8 mouse cellular contexts compared by ENCODE assay signal in the genomic region with DNA sequence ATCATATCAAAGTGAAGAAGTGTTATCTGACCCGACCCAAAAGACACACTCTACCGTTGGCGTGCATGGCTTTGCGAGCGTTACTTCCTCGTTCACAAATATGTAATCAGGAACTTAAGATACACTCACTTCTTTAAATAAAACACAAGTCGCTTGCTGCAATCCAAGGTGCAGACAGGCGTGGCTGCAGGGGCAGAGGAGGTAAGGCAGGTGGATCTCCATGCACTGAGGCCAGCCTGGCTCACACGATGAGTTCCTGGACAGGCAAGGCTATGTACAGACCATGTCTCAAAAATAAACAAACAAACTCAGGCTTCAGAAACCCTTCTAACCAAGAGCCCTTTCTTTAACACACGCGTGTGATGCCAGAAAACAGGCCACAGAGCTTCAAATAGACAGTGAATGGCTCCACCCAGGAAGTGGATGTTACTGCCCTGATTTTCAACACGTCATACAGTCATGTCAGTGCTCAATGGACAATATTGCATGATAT. TPM values are rescaled to one million over a fixed set of nuclear protein-coding genes. Genes with fewer than 3 reads are reported as not detected.
DNase-seq lines count a peak whose midpoint lies in the region; ATAC-seq and TF ChIP-seq lines count a peak whose summit lies in the region.

No protein-coding gene starts in this region.

- H3K9ac ChIP-seq in heart, embryonic 15.5 days = 0 out of 2 replicates have a peak overlapping the region, but pooled peaks have one; percentile 17
- no peak overlapping the region for H3K9ac ChIP-seq in liver, embryonic 16.5 days (ENCODE audit: low read depth, low read length)

- peak overlapping the region; percentile 68; the same call in 1 of the 2 replicates for H3K27ac ChIP-seq in thymus, adult 2 months (ENCODE audit: control insufficient read depth, insufficient read depth, low read length)
- peak overlapping the region; percentile 88 for H3K27ac ChIP-seq in heart, embryonic 15.5 days
- H3K27ac ChIP-seq in liver, embryonic 16.5 days (ENCODE audit: low read length) = 0 out of 2 replicates have a peak overlapping the region, but pooled peaks have one; percentile 43

- TF ChIP-seq POLR2A in thymus, adult 2 months (IDR thresholded peaks at IDR 0.05; ENCODE audit: control insufficient read depth, extremely low read depth, insufficient read depth, low read length, poor library complexity) = no peak

- no peak for ATAC-seq in heart, embryonic 15.5 days (replicated peaks; ENCODE audit: insufficient number of reproducible peaks, insufficient read depth, low FRiP score, low read depth)
- no peak for ATAC-seq in liver, embryonic 16.5 days (ENCODE audit: low read depth)
- ATAC-seq in cerebellum, adult (ENCODE audit: insufficient number of reproducible peaks, low FRiP score, low TSS enrichment) = no peak

- TF ChIP-seq CTCF in thymus, adult 2 months (IDR thresholded peaks at IDR 0.05; ENCODE audit: borderline replicate concordance, control insufficient read depth, extremely low read depth, insufficient read depth, low read length, poor library complexity) = no peak

- H3K9me3 ChIP-seq in heart, embryonic 15.5 days (replicated peaks) = no peaks in the 10 kb centered on the region
- no peaks in the 10 kb centered on the region for H3K9me3 ChIP-seq in liver, embryonic 16.5 days (replicated peaks; ENCODE audit: control insufficient read depth, low read length)

- no peak for DNase-seq in thymus, adult 2 months
- DNase-seq in thymus, adult 18-20 months = no peak
- peak; percentile 40 to 56 for DNase-seq in spleen, adult 18-20 months
- no peak for DNase-seq in embryo, embryonic 11 days
- DNase-seq in adrenal gland, postnatal 14 days = no peak

- no peak overlapping the region for H3K4me3 ChIP-seq in thymus, adult 2 months (ENCODE audit: control insufficient read depth, insufficient read depth, low read length)
- H3K4me3 ChIP-seq in heart, embryonic 15.5 days = peak overlapping the region; percentile 83
- peak overlapping the region; percentile 78 for H3K4me3 ChIP-seq in liver, embryonic 16.5 days (ENCODE audit: low read depth, low read length)

- no peaks in the 10 kb centered on the region for H3K36me3 ChIP-seq in thymus, adult 2 months (ENCODE audit: control insufficient read depth, insufficient read depth, low read length)
- H3K36me3 ChIP-seq in heart, embryonic 15.5 days = no peaks in the 10 kb centered on the region
- H3K36me3 ChIP-seq in liver, embryonic 16.5 days (ENCODE audit: control insufficient read depth, insufficient read depth) = no peaks in the 10 kb centered on the region

- no peaks in the 10 kb centered on the region for H3K27me3 ChIP-seq in thymus, adult 2 months (ENCODE audit: control insufficient read depth, insufficient read depth, low read length)
- H3K27me3 ChIP-seq in heart, embryonic 15.5 days = no peaks in the 10 kb centered on the region
- H3K27me3 ChIP-seq in liver, embryonic 16.5 days (ENCODE audit: control insufficient read depth, insufficient read depth, low read depth, low read length) = peaks cover 2% of the 10 kb centered on the region

- peak overlapping the region; percentile 74 for H3K4me2 ChIP-seq in heart, embryonic 15.5 days
- peak overlapping the region; percentile 97 for H3K4me2 ChIP-seq in liver, embryonic 16.5 days (ENCODE audit: low read depth, low read length)

- H3K4me1 ChIP-seq in thymus, adult 2 months (replicated peaks; ENCODE audit: control insufficient read depth, insufficient read depth, low read length) = peaks cover 29% of the 10 kb centered on the region
- H3K4me1 ChIP-seq in heart, embryonic 15.5 days (replicated peaks) = peaks cover 57% of the 10 kb centered on the region
- peaks cover 65% of the 10 kb centered on the region for H3K4me1 ChIP-seq in liver, embryonic 16.5 days (ENCODE audit: control insufficient read depth, low read depth, low read length)

- WGBS in thymus, adult 2 months = 12% methylated on average over 12 of the region's 12 CpGs
- WGBS in heart, embryonic 15.5 days = 17% methylated on average over 12 of the region's 12 CpGs
- 5% methylated on average over 12 of the region's 12 CpGs for WGBS in liver, embryonic 16.5 days (ENCODE audit: insufficient replicate concordance)

RNA-seq across cellular contexts. Expression of a gene that starts 2.4 kb away (rescaled TPM):
- 12.9 and 15.5 TPM in 2 replicates for polyA plus RNA-seq in thymus, adult 2 months (2012; rRNA removed)
- 20.9 and 22.2 TPM in 2 replicates for polyA plus RNA-seq in heart, embryonic 15.5 days (2015; fragmentation: Nextera tagmentation; extraction: Ambion mirVana)
- polyA plus RNA-seq in liver, embryonic 16.5 days (2015; fragmentation: Nextera tagmentation; extraction: Ambion mirVana) = 12.1 and 13.3 TPM in 2 replicates
- 40.1 and 41.1 TPM in 2 replicates for total RNA-seq in adrenal gland, postnatal 14 days (2021)

Comparison
In these comparisons a context has a peak if more than half of its experiments do, and no peak if none do; other contexts are left out.
1. DNase-seq: peak in spleen, adult 18-20 months (2 of 2); none in thymus, adult 2 months (single experiment), thymus, adult 18-20 months (0 of 2), embryo, embryonic 11 days (single experiment) and adrenal gland, postnatal 14 days (single experiment).
2. Peak in every context shown above with its lines, with median percentiles within 50 percentile points of each other: H3K27ac ChIP-seq.